Mouse (Mus musculus): Measurements from ENCODE around the gene Cntn5. TPM values are rescaled to one million over a fixed set of nuclear protein-coding genes. Genes with fewer than 3 reads are reported as not detected.

Gene Cntn5
- total RNA-seq, 2 experiments from 2014 or later, result 45.0 to 57.4 TPM

DNA sequence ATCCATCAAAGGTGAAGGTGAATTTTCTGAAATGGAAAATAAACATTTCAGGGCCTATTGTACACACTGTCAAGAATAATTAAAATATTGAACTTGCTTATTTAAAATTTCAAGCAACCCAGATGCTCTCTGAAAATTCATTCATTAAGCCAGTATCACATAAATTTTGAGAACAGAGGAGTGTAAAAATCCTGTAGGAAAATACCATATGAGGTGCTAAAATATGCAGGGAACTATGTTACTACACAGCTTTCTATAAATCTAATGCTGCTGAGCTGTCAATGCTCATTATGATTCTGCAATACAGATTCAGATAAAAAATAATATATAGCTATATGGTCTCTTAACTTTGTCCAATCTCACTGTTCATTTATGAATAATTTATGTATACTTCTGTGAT lies 1134.9 kb downstream of the Cntn5 start:
- DNase-seq, result no peak

DNA sequence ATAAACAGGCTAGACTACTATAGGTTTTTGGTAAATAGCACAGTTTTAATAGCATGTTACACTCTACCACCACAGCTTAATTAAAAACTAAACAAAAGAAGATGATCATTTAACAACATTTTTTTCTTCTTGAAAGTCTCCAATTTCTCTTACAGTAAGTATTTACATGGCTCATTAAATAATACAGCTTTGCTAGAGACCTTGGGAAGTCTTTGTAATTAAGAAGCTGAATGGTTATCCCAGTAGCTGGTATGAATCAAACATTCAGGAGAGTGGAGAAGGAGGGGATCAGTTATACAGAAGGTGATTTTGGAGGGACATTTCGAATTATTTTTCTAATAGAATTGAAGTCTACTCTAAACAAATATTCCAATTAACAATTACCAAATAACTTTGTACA lies 1186.4 kb downstream of the Cntn5 start:
- intact Hi-C loops (cut with DNase I), result no loop called here
- DNase-seq, result no peak

More for the DNA sequence above, 1134.9 kb downstream of the Cntn5 start:
- intact Hi-C loops (cut with DNase I), result no loop called here

DNA sequence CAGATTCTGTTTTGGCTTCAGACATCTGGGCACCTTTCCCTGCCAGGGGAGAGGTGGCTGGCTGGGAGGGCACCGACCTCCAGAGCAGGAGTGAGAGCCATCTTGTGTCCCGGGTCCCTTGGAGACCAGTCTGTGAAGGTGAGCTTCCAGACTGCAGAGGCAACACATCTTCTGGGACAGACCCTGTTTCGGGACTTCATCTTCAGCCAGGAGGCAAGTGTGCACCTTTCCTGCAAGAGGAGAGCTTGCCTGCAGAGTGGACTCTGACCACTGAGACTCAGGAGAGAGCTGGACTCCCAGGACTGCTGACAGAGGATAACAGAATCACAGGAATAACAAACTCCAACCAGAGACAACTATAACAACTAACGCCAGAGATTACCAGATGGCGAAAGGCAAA lies 1195.9 kb downstream of the Cntn5 start:
- intact Hi-C loops (cut with DNase I), result no loop called here

DNA sequence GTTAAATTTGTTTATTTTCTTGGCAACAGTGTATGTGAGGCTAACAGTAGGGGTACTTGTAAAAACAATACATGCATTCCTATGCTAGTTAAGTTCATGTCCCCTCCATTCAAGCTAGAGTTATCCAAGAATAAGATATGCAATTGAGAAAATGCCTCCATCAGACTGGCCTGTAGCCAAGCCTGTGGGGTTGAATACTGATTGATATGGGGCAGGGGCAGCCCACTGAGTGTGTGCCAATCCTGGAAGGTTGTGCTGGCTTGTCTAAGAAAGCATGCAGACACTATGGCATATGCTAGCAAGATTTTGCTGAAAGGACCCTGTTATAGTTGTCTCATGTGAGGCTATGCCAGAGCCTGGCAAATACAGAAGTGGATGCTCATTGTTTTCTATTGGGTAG lies 1196.8 kb downstream of the Cntn5 start:
- intact Hi-C loops (cut with DNase I), result no loop called here
- peak; percentile 64 for DNase-seq

More for the DNA sequence above, 1195.9 kb downstream of the Cntn5 start:
- no peak for DNase-seq

DNA sequence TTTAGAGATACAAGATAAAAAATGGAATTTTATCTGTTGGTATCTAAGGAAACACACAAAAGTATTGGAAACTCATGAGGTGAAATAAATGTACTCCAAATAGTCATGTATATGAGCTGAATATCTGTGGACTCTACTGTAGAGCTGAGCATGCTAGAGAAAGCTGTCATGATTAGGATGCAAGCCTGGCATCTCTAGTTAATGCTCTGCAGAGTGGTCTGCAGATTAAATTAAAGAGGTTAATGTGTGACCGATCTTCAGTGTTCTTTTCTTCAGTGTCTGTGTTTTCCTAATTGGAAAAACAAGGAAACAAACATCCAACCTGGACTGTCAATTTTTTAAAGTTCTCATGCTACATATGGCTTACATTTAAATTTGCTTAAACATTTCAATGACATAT lies 1199.4 kb downstream of the Cntn5 start:
- intact Hi-C loops (cut with DNase I), result no loop called here
- DNase-seq, result no peak

DNA sequence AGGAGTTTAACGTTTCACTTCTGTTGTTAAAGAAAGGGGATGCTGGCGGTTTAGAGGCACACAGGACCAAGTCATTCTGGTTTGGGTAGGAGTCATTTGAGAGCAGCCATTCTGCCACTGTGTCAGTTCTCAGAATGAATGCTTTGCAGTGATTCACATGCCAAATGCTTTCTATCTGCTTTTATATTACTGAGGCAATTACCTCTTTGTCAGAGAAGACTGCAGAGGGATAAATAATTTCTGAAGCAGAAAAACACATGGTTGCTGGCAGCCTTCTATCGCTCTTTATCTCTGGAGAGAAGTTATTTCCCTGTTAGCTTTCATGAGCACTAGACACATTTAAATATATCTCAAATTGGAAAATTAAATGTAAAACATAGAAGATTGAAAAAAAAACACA lies 1207.9 kb downstream of the Cntn5 start:
- intact Hi-C loops (cut with DNase I), result no loop called here
- DNase-seq, result no peak

DNA sequence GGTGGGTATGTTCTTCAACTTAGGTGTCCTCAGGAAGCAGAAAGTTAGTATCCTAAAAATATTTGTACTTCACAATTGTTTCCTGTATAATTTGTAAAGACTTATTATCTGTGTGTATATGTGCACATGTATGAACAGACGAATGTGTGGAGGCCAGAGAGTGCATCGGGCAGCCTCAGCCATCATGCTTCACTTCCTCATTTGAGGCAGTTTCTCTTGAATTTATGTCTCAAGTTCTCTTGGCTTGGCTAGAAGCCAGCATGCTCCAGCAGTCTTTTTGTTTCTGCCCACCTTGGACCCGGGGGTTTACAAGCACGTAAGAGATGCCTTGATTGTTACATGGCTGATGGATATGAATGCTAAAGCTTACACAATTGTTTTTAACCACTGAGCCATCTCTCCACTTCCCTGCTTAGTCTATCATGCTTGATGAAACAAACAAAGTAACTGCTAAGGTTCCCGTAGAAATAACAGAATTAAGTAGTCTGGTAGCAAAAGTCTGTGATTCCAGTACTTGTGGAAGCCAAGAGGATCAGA lies 1222.2 kb downstream of the Cntn5 start:
- intact Hi-C loops (cut with DNase I), result no loop called here
- DNase-seq, result no peak

DNA sequence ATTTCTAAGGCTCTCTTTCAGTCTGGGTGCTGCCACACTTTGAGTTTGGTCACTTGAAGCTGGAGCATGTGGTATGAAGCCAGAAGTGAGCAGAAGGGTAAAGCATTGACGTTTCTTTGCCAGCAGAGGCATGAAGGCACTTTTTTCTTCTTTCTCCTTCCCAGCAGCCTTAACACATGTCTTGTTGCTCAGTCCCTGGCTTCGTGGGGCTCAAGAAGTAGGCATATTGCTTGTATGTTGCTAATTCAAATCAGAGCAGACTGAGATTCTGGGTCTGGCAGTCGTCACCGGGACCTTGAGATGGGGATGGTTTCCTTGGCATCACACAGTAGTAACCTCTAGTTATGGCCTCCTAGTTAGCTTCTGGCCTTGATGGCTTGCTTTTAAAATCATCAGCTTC lies 1228.5 kb downstream of the Cntn5 start:
- intact Hi-C loops (cut with DNase I), result no loop called here
- DNase-seq, result no peak

DNA sequence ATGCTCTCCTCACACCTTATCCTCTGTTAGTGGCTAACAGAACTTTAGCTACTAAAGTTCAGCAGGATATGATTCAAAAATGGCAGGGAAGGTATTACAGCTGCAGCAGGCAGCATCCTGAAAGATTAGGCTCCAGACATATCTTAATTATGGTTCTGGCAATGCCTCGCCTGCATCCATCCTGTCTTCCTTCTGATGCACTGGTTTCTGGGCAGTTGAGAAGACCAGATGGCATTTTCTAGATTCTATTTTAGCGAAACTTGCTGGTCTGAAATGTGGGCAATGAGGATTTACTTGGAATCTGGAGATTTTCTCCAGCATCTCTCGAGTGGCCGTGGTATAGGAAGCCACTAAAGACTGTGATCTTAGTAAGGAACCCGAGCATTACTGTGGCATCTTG lies 1230.0 kb downstream of the Cntn5 start:
- no peak for DNase-seq
- intact Hi-C loops (cut with DNase I), result no loop called here

DNA sequence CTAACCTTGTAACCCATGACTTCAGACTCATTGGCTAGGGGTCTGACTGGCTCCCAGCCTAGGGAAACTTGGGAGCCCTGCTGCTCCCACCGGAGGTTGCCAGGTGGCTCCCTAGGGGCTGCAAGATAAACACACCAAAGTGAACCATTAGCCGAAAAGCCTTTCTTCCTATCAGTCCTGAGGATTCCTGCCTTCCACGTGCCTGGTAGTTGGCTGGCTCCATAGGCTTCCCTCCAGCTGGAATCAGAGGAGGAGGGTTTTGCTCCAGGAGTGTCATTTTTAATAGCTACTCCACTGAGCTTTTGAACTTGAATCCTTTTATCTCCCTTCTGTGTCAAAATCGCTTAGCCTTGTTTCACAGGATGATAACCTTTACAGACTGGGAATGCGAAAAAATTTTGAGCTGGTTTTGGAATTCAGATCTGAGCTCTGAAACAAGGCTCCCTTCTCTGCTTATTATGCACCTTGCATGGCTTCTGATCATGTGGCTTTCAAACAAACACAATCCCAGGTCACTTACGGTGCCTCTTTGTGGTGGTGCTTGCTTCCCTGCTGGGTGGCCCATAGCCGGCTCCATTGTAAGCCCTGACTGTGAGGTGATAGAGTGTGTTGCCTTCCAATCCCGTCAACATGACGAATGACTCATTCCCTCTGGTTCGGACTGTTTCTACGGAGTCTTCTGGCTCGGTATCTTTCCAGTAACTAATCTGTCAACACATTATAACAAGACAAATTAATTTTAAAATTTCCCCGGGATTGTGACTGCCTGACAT lies 1231.1 kb downstream of the Cntn5 start:
- peak; percentile 21 for DNase-seq
- intact Hi-C loops (cut with DNase I), result no loop called here

DNA sequence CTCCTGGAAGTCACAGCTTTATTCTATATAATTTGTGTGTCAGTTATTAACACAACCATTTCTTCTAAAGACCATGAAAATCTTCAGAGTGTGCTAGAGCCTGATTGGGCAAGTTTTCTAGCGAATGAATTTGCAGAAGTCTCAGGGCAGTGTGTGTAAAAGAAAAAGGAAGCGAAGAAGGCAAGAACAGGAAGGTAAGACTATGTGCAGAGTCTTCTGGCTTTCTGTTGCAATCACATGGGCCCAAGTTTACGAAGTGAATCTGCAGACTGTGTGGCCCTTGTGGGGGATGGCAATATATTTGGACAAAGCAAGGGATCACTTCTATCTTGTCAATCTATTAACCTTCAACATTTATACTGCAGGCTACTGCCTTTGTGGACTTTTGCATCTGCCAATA lies 1251.1 kb downstream of the Cntn5 start:
- intact Hi-C loops (cut with DNase I), result no loop called here
- no peak for DNase-seq

DNA sequence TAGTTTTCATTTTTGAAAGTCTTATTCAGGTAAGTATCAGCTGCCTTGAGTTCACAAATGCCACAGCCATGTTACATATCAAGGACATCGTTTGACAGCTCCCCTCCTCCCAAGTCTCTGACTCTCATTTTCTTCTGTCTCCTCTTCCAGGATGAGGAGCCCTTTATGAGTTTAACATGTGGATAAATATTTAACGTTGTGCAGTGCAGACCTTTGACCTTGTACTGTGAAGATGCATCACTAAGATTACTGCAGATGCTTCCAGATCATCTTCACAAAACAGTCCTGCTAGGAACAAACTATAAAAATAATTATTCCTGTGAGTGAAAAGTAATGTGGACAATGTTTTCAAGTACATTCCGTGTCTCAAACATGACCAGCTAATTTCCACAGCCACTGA lies 1257.2 kb downstream of the Cntn5 start:
- intact Hi-C loops (cut with DNase I), result no loop called here
- DNase-seq, result no peak

DNA sequence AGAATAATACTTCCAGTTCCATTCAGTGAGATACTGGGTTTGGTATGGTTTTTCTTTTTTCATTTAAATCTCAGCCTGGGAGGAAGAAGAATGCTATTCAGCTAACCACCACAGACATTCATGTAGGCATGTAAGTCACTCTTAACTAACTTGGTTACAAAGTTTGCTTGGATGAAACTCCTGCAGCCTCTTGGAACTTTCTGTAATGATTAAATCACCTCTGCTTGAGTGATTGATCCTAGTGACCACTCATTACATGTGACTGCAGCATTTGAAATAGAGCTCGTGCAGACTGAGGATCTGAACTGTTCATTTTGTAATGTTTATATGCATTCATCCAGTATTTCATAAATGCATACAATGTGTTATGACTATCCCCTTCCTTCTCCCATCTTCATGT lies 1258.3 kb downstream of the Cntn5 start:
- intact Hi-C loops (cut with DNase I), result no loop called here
- DNase-seq, result no peak

Small RNA genes lying within 50 kb of the gene (microRNA-seq; reads per million reads assigned to microRNA genes)
- gene Gm24496, result not detected
- not detected for gene Gm25086
- not detected for gene Gm26195
- gene Mir6237, result not detected

Data from left cerebral cortex, postnatal 4 days (tissue).